Mouse (Mus musculus): ENCODE measurements at regions not wholly inside any gene's neighbourhood (a gene's known extent, or its start where the extent isn't known, plus 50 kb on each side); places are given as distances from the start of the nearest gene placed in this dataset.

DNA sequence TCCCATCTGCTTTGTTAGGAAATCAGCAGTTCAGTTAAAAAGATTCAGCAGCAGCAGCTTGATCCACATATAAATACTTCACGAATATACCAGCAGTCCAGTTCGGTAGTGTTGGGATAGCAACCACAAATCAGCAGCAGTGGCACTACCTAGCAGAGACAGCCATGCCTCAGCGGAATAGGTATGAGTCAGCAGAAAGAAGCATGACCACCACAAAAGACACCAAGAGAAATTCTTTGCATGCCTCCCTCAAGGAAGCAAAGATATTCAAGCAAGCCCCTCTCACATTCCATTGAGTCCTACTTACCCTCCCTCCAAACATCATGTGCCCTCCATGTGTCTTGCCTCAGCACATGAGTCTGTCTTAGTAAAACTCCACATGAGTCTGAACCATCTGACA is 117.5 kb upstream of the Cpeb2 start:
- TF ChIP-seq CTCF (IDR thresholded peaks at IDR 0.05; ENCODE audit: borderline replicate concordance, insufficient read depth, low read length) (no peak), POLR2A (IDR thresholded peaks at IDR 0.05; ENCODE audit: low read depth, low read length) (no peak)

Data from embryonic fibroblast, embryonic 13.5 days (primary cell).